Mouse (Mus musculus) lung, embryonic 14.5 days (tissue): ENCODE data around the gene Asap2. TPM values are rescaled to one million over a fixed set of nuclear protein-coding genes. Genes with fewer than 3 reads are reported as not detected.
A peak's percentile ranks its signal among the peaks of the same experiment; 100 is the strongest.

Experiments used
- ATAC-seq: fragments of 200-750 bp; cut with Nextera tagmentation; 2 replicates; pipeline ENCODE4 v1.8.0; 2017; ENCODE audit warnings: mild to moderate bottlenecking, moderate TSS enrichment, moderate library complexity; ENCODE audit not compliant: insufficient read depth
- DNase-seq: peaks from one replicate; pipeline ENCODE4 v3.0.0-alpha.2; 2015
- H3K27ac ChIP-seq: fragments of 300-500 bp; sonication (generic); 2 replicates; pipeline ENCODE4 v1.5.1; 2014; ENCODE audit warnings: low read depth, mild to moderate bottlenecking, moderate library complexity
- H3K27me3 ChIP-seq: fragments of 300-500 bp; sonication (generic); 2 replicates; pipeline ENCODE4 v1.6.1; 2014; ENCODE audit warnings: low read length, control low read depth; ENCODE audit not compliant: insufficient read depth
- H3K36me3 ChIP-seq: fragments of 300-500 bp; sonication (generic); 2 replicates; pipeline ENCODE4 v1.6.1; 2014; ENCODE audit warnings: control low read depth; ENCODE audit not compliant: insufficient read depth
- H3K4me1 ChIP-seq: fragments of 300-500 bp; sonication (generic); 2 replicates; pipeline ENCODE4 v1.6.1; 2014; ENCODE audit warnings: antibody characterized with exemption, control low read depth; ENCODE audit not compliant: insufficient read depth
- H3K4me2 ChIP-seq: fragments of 300-500 bp; sonication (generic); 2 replicates; pipeline ENCODE4 v1.6.1; 2014; ENCODE audit warnings: mild to moderate bottlenecking
- H3K4me3 ChIP-seq: fragments of 300-500 bp; sonication (generic); 2 replicates; pipeline ENCODE4 v1.5.1; 2014; ENCODE audit warnings: low read depth, low read length
- H3K9ac ChIP-seq: fragments of 300-500 bp; sonication (generic); 2 replicates; pipeline ENCODE4 v1.6.1; 2014
- H3K9me3 ChIP-seq: fragments of 300-500 bp; sonication (generic); 2 replicates; pipeline ENCODE4 v1.6.1; 2016; ENCODE audit warnings: low read depth, low read length, control low read depth
- CTCF ChIP-seq: IDR thresholded peaks from 2 replicates; pipeline ENCODE4 v1.5.1; 2016; ENCODE audit warnings: antibody characterized with exemption, low read depth
- WGBS: fragments of 180-500 bp; shearing (Covaris S2); extraction: QIAGEN DNeasy Blood & Tissue Kit; methylation state at CpG from one replicate; pipeline ENCODE4 v1.1.7; 2014; 5-methylcytosine and 5-hydroxymethylcytosine counted together
- polyA plus RNA-seq: library from polyadenylated mRNA; unstranded; fragments of >200 nt; fragmentation: Nextera tagmentation; extraction: Ambion mirVana; gene quantifications from 2 replicates; pipeline ENCODE4 v1.2.1, GENCODE M21; 2014

Gene Asap2
- polyA plus RNA-seq, 1 experiment from 2014 or later, result 13.8 TPM

DNA sequence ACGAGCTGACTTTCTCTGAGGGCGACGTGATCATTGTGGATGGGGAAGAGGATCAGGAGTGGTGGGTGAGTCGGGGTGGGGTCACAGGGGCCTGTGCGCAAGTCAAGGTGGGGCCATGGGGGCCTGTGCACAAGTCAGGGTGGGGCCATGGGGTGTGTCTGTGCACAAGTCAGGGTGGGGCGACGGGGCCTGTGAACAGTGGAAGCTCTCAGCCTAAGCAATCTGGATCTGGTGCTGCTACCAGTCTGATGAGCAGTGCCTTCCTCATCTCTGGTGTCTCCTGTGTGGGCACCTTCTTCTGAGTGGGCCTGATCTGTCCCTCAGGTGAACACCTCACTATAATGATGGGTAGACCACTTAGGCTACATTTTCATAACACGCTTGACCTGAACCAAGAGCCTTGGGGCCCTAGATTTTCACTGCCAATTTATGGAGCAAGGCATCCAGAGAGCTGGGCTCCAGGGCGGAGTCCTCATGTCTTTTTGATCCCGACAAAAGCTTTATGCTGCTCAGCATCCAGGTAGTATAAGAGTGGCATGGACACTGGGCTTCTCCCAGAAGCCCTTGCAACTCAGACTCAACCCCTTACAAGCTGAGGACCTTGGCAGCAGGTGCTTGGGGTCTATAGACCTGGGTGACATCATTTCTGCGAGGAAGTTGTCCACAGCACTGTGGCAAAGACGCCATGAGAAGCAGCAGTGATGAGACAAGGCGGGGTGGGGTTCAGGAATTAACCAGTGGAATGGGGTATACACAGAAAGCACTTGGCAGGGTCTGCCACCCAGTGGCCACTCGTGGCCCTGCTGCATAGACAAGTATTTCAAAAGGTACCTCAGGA lies 275.9 kb downstream of the Asap2 start:
- H3K27me3 ChIP-seq, result no peaks in the 10 kb centered on the region
- ATAC-seq (peak; percentile 71), DNase-seq (peak; percentile 79)
- H3K4me2 ChIP-seq, result no peak overlapping the region
- peaks cover 45% of the 10 kb centered on the region for H3K36me3 ChIP-seq
- peak; percentile 81 for TF ChIP-seq CTCF
- 74% methylated on average over 14 of the region's 14 CpGs for WGBS
- no peak overlapping the region for H3K9ac ChIP-seq
- no peaks in the 10 kb centered on the region for H3K4me1 ChIP-seq
- H3K4me3 ChIP-seq, result no peak overlapping the region
- H3K27ac ChIP-seq, result no peak overlapping the region
- no peaks in the 10 kb centered on the region for H3K9me3 ChIP-seq

DNA sequence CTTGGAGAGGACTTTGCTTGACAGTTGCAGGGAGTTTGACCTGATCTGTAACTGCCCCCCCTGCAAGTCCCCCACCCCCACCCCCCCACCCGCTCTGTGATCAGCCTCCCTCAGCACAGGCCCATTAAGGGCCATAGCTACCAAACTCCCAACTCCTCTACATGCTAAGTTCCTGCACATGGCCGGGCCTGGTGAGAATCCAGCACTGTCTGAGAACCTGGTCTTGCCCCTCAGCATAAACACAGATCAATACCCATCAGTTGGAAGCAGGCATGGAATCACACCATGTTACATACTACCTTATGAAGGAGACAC lies 276.5 kb downstream of the Asap2 start:
- ATAC-seq (no peak; the same call in 1 of the 2 replicates), DNase-seq (no peak)
- Histone ChIP-seq H3K9ac (no peak overlapping the region), H3K4me3 (no peak overlapping the region), H3K36me3 (peaks cover 51% of the 10 kb centered on the region), H3K4me2 (no peak overlapping the region), H3K4me1 (no peaks in the 10 kb centered on the region), H3K9me3 (no peaks in the 10 kb centered on the region), H3K27me3 (no peaks in the 10 kb centered on the region), H3K27ac (no peak overlapping the region)
- no peak for TF ChIP-seq CTCF
- 82% methylated on average over 2 of the region's 2 CpGs for WGBS

DNA sequence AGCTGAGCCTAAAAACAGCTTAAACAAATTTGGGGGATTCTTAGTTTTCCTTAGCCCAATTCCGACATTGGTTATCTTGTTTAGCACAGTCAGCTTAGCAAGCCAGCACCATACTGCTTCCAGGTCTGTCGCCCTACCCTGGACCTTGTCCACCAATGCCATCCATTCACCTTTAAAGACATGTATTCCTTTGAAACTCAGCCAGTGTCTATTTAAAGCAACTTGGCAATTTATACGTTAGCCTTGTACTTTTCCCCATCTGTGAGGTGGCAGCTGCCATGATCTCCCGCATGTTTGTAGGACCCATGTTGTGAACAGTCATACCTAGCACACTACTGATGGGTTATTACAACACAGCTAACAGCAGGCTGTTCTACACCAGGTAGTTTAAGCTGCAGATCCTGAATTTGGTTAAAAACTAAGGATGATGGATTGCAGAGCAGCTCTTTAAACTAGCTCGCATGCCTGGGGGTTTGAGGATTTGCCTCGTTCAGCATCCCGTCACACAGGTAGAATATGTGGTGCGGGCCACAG lies 277.9 kb downstream of the Asap2 start:
- Histone ChIP-seq H3K4me1 (no peaks in the 10 kb centered on the region), H3K27ac (no peak overlapping the region), H3K36me3 (peaks cover 63% of the 10 kb centered on the region), H3K9me3 (no peaks in the 10 kb centered on the region), H3K9ac (no peak overlapping the region), H3K4me3 (no peak overlapping the region), H3K27me3 (no peaks in the 10 kb centered on the region), H3K4me2 (no peak overlapping the region)
- no peak for TF ChIP-seq CTCF
- ATAC-seq (no peak), DNase-seq (no peak)
- WGBS, result 90% methylated on average over 8 of the region's 8 CpGs

DNA sequence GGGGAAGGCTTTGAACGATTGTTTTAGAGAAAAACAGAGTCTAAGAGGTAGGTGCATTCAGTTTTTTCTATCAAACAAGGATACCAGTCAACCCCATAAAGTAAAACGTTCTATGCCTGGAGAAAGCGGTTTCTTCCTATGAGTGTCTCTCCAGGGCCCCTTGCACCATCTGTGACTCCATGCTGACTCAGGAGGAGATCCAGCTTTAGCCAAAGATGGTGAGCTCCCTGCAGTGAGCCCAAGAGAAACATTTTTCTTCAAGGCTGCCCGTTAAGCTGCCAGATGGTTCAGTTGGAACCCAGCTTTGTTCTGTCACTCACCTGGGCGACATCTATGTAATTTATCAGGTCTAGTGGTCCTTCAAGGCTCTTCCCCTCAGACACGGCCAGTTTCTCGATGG lies 284.2 kb downstream of the Asap2 start:
- no peak overlapping the region for H3K27ac ChIP-seq
- H3K36me3 ChIP-seq, result peaks cover 52% of the 10 kb centered on the region
- DNase-seq, result no peak
- ATAC-seq, result no peak
- WGBS, result 65% methylated on average over 7 of the region's 7 CpGs
- H3K9me3 ChIP-seq, result no peaks in the 10 kb centered on the region
- no peak overlapping the region for H3K4me3 ChIP-seq
- no peaks in the 10 kb centered on the region for H3K27me3 ChIP-seq
- no peaks in the 10 kb centered on the region for H3K4me1 ChIP-seq
- no peak overlapping the region for H3K4me2 ChIP-seq
- no peak overlapping the region for H3K9ac ChIP-seq
- TF ChIP-seq CTCF, result no peak

DNA sequence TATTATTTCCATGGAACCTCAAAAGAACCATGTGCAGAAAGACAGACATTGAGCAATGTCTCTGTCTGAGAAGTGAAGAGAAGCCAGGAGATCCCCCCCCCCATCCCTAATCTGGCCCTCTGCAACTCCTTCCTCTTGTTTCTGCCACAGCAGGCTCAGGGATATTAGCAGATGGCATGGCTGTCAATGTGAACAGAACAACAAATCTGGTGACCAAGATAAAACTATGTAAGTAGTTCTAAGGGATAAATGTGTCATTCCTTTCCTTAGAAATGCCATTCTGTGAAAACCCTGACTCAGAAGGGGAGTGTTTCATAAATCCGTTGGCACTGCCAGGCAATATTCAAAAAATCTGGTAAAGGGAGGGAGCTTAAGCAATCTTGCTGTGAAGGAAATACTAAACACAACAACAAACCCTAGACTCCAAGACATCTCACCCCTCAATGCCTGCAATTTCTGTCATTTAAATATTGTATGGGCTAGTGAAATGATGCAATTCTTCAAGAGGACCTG lies 287.1 kb downstream of the Asap2 start:
- H3K4me3 ChIP-seq, result no peak overlapping the region
- H3K36me3 ChIP-seq, result peaks cover 27% of the 10 kb centered on the region
- H3K27me3 ChIP-seq, result no peaks in the 10 kb centered on the region
- no peak overlapping the region for H3K4me2 ChIP-seq
- H3K9me3 ChIP-seq, result no peaks in the 10 kb centered on the region
- no peak overlapping the region for H3K27ac ChIP-seq
- no peak overlapping the region for H3K9ac ChIP-seq
- DNase-seq (no peak), ATAC-seq (no peak)
- H3K4me1 ChIP-seq, result no peaks in the 10 kb centered on the region
- no peak for TF ChIP-seq CTCF
- WGBS, result 79% methylated on average over 1 of the region's 1 CpGs

DNA sequence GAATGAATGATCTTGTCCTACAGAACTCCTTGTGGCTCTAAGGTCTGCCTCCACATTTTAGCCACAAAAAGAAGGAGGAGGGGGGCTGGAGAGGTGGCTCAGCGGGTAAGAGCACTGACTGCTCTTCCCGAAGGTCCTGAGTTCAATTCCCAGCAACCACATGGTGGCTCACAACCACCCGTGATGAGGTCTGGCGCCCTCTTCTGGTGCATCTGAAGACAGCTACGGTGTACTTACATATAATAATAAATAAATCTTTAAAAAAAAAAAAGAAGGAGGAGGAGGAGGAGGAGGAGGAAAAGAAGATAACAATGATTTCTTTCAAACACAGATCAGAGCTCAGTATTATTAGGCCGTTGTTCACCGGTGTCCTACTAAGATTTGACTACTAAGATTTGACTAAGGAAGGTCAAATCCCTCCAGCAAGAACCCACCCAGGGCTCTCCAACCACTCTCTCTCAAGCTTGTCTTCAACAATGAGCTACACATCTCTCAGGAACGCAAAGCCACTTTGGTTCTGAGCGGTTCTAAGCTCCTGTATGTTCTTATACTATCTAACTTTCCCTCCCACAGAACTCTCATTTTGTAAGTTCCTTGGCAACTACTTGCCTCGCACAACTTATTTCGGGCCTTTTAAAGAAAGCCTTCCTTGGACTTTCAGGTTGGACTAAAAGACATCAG lies 294.6 kb downstream of the Asap2 start, which contains the start of gene Cpsf3:
TSS of gene Cpsf3 (plus strand) at position 631 of the 681 bp plus-strand sequence.
- H3K4me1 ChIP-seq, result no peaks in the 10 kb centered on the region
- peak within 1 kb of the TSS; percentile 81 for H3K4me2 ChIP-seq
- peak within 1 kb of the TSS; percentile 89 for H3K27ac ChIP-seq
- WGBS, result 52% methylated on average over 11 of the region's 11 CpGs
- TF ChIP-seq CTCF, result peak; percentile 19; the same call in 1 of the 2 replicates
- peaks cover 4% of the 10 kb centered on the region; the same call in 1 of the 2 replicates for H3K36me3 ChIP-seq
- peak within 1 kb of the TSS; percentile 92 for H3K9ac ChIP-seq
- no peak for DNase-seq
- H3K9me3 ChIP-seq, result no peaks in the 10 kb centered on the region
- no peak for ATAC-seq
- H3K27me3 ChIP-seq, result no peaks in the 10 kb centered on the region
- peak within 1 kb of the TSS; percentile 82 for H3K4me3 ChIP-seq
